Mouse (Mus musculus) midbrain, embryonic 15.5 days (tissue): Measurements from ENCODE around the gene Cped1. TPM values are rescaled to one million over a fixed set of nuclear protein-coding genes. Genes with fewer than 3 reads are reported as not detected.

Experiments
- ATAC-seq: fragments of 200-750 bp; cut with Nextera tagmentation; replicated peaks from 2 replicates; pipeline ENCODE4 v1.8.0; 2017; ENCODE audit warnings: moderate TSS enrichment
- H3K27ac ChIP-seq: fragments of 300-500 bp; sonication (generic); 2 replicates; pipeline ENCODE4 v1.5.1; 2015; ENCODE audit warnings: mild to moderate bottlenecking, inconsistent platforms
- H3K27me3 ChIP-seq: fragments of 300-500 bp; sonication (generic); replicated peaks from 2 replicates; pipeline ENCODE4 v1.6.1; 2015; ENCODE audit warnings: inconsistent platforms
- H3K36me3 ChIP-seq: fragments of 300-500 bp; sonication (generic); replicated peaks from 2 replicates; pipeline ENCODE4 v1.6.1; 2015; ENCODE audit warnings: inconsistent platforms
- H3K4me1 ChIP-seq: fragments of 300-500 bp; sonication (generic); 2 replicates; pipeline ENCODE4 v1.6.1; 2015; ENCODE audit warnings: inconsistent platforms
- H3K4me2 ChIP-seq: fragments of 300-500 bp; sonication (generic); 2 replicates; pipeline ENCODE4 v1.6.1; 2015; ENCODE audit warnings: inconsistent platforms, mild to moderate bottlenecking, moderate library complexity
- H3K4me3 ChIP-seq: fragments of 300-500 bp; sonication (generic); 2 replicates; pipeline ENCODE4 v1.5.1; 2015; ENCODE audit warnings: mild to moderate bottlenecking, inconsistent platforms
- H3K9ac ChIP-seq: fragments of 300-500 bp; sonication (generic); 2 replicates; pipeline ENCODE4 v1.6.1; 2015; ENCODE audit warnings: mild to moderate bottlenecking, inconsistent platforms
- H3K9me3 ChIP-seq: fragments of 300-500 bp; sonication (generic); 2 replicates; pipeline ENCODE4 v1.6.1; 2016; ENCODE audit warnings: inconsistent platforms
- WGBS: fragments of 180-500 bp; shearing (Covaris S2); methylation state at CpG from one replicate; pipeline ENCODE4 v1.1.7; 2015; ENCODE audit warnings: mixed read lengths; 5-methylcytosine and 5-hydroxymethylcytosine counted together
- polyA plus RNA-seq: library from polyadenylated mRNA; unstranded; fragments of >200 nt; fragmentation: Nextera tagmentation; extraction: Ambion mirVana; gene quantifications from 2 replicates; pipeline ENCODE4 v1.2.1, GENCODE M21; 2015

The Cped1 gene
- polyA plus RNA-seq, 1 experiment from 2014 or later = 3.4 TPM

- no peak for ATAC-seq
- no peak overlapping the region for H3K9ac ChIP-seq
- H3K27me3 ChIP-seq = peaks cover 16% of the 10 kb centered on the region
- no peak overlapping the region for H3K27ac ChIP-seq
- H3K4me1 ChIP-seq = peaks cover 21% of the 10 kb centered on the region
- peak overlapping the region; percentile 96 for H3K4me2 ChIP-seq
- WGBS = 7% methylated on average over 24 of the region's 24 CpGs
- H3K9me3 ChIP-seq = no peaks in the 10 kb centered on the region
- H3K36me3 ChIP-seq = no peaks in the 10 kb centered on the region
- H3K4me3 ChIP-seq = peak overlapping the region; percentile 47
Observed at GRCm38 (mm10) chr6:21986660-21987331, 1.1 kb downstream of the Cped1 start.

DNA sequence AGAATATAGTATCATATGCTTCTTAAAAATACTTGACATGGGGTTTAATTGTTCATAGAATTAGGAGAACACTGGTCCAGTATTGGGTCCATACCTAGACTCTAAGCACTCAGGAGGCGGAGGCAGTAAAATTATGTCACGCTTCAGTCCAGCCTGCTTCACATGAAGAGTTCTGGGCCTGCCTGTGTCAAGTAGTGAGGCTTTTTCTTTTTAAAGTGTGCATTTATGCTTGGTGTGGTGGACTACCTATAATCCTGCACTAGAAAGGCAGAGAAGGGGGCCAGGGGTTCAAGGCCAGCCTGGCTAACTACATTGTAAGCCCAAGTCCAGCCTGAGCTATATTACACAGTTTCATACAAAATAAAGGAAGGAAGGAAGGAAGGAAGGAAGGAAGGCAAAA, 1.8 kb downstream of the Cped1 start:
- Histone ChIP-seq H3K9me3 (no peaks in the 10 kb centered on the region), H3K36me3 (no peaks in the 10 kb centered on the region), H3K4me1 (peaks cover 21% of the 10 kb centered on the region), H3K4me2 (no peak overlapping the region), H3K27ac (no peak overlapping the region), H3K27me3 (peaks cover 16% of the 10 kb centered on the region), H3K9ac (no peak overlapping the region), H3K4me3 (no peak overlapping the region)
- no peak for ATAC-seq
- 89% methylated on average over 2 of the region's 2 CpGs for whole genome bisulfite sequencing

GRCm38 (mm10) chr6:21988296-21988695, 2.6 kb downstream of the Cped1 start:
- no peak overlapping the region for H3K27ac ChIP-seq
- WGBS = 89% methylated on average over 5 of the region's 5 CpGs

GRCm38 (mm10) chr6:21989081-21989480, 3.4 kb downstream of the Cped1 start:
- no peak overlapping the region for H3K4me2 ChIP-seq
- no peak overlapping the region for H3K9ac ChIP-seq
- peaks cover 21% of the 10 kb centered on the region for H3K4me1 ChIP-seq
- H3K9me3 ChIP-seq = no peaks in the 10 kb centered on the region
- H3K4me3 ChIP-seq = no peak overlapping the region
- H3K27me3 ChIP-seq = peaks cover 16% of the 10 kb centered on the region
- H3K36me3 ChIP-seq = no peaks in the 10 kb centered on the region
- H3K27ac ChIP-seq = no peak overlapping the region
- ATAC-seq = no peak
- 84% methylated on average over 4 of the region's 4 CpGs for WGBS

More at GRCm38 (mm10) chr6:21988296-21988695, 2.6 kb downstream of the Cped1 start:
- Histone ChIP-seq H3K9ac (no peak overlapping the region), H3K27me3 (peaks cover 16% of the 10 kb centered on the region), H3K4me1 (peaks cover 21% of the 10 kb centered on the region), H3K36me3 (no peaks in the 10 kb centered on the region), H3K4me2 (no peak overlapping the region), H3K9me3 (no peaks in the 10 kb centered on the region), H3K4me3 (no peak overlapping the region)
- no peak for ATAC-seq

GRCm38 (mm10) chr6:21990181-21991135, 4.7 kb downstream of the Cped1 start:
- Histone ChIP-seq H3K4me3 (no peak overlapping the region), H3K27ac (no peak overlapping the region), H3K36me3 (no peaks in the 10 kb centered on the region), H3K9me3 (no peaks in the 10 kb centered on the region), H3K4me2 (no peak overlapping the region), H3K4me1 (peaks cover 14% of the 10 kb centered on the region), H3K27me3 (peaks cover 16% of the 10 kb centered on the region), H3K9ac (no peak overlapping the region)
- WGBS = 77% methylated on average over 9 of the region's 9 CpGs
- no peak for ATAC-seq

GRCm38 (mm10) chr6:21991151-21991550, 5.4 kb downstream of the Cped1 start:
- no peak overlapping the region for H3K4me2 ChIP-seq
- peaks cover 10% of the 10 kb centered on the region for H3K27me3 ChIP-seq
- no peak overlapping the region for H3K9ac ChIP-seq
- no peak overlapping the region for H3K27ac ChIP-seq
- peaks cover 7% of the 10 kb centered on the region for H3K4me1 ChIP-seq
- ATAC-seq = no peak
- 89% methylated on average over 4 of the region's 4 CpGs for WGBS
- H3K9me3 ChIP-seq = no peaks in the 10 kb centered on the region
- H3K4me3 ChIP-seq = no peak overlapping the region
- H3K36me3 ChIP-seq = no peaks in the 10 kb centered on the region

GRCm38 (mm10) chr6:21993070-21993469, 7.4 kb downstream of the Cped1 start:
- ATAC-seq = no peak
- H3K4me1 ChIP-seq = no peaks in the 10 kb centered on the region
- H3K4me3 ChIP-seq = no peak overlapping the region
- whole genome bisulfite sequencing = 92% methylated on average over 2 of the region's 2 CpGs
- no peaks in the 10 kb centered on the region for H3K9me3 ChIP-seq
- H3K27me3 ChIP-seq = no peaks in the 10 kb centered on the region
- H3K4me2 ChIP-seq = no peak overlapping the region
- H3K27ac ChIP-seq = no peak overlapping the region
- H3K36me3 ChIP-seq = no peaks in the 10 kb centered on the region
- H3K9ac ChIP-seq = no peak overlapping the region

- H3K4me3 ChIP-seq = no peak overlapping the region
- ATAC-seq = no peak
- H3K36me3 ChIP-seq = no peaks in the 10 kb centered on the region
- no peak overlapping the region for H3K27ac ChIP-seq
- no peak overlapping the region for H3K9ac ChIP-seq
- no peaks in the 10 kb centered on the region for H3K9me3 ChIP-seq
- H3K27me3 ChIP-seq = 0 out of 2 replicates have a peak, but pooled peaks cover 4% of the 10 kb centered on the region
- H3K4me1 ChIP-seq = no peaks in the 10 kb centered on the region
- 70% methylated on average over 4 of the region's 4 CpGs for WGBS
- no peak overlapping the region for H3K4me2 ChIP-seq
Observed at GRCm38 (mm10) chr6:21998131-21998530, 12.4 kb downstream of the Cped1 start.

- Histone ChIP-seq H3K27me3 (0 out of 2 replicates have a peak, but pooled peaks cover 4% of the 10 kb centered on the region), H3K9me3 (no peaks in the 10 kb centered on the region), H3K9ac (no peak overlapping the region), H3K4me2 (no peak overlapping the region), H3K4me1 (no peaks in the 10 kb centered on the region), H3K36me3 (no peaks in the 10 kb centered on the region), H3K4me3 (no peak overlapping the region), H3K27ac (no peak overlapping the region)
- WGBS = 56% methylated on average over 11 of the region's 11 CpGs
- no peak for ATAC-seq
Observed at GRCm38 (mm10) chr6:21999025-21999424, 13.3 kb downstream of the Cped1 start.

DNA sequence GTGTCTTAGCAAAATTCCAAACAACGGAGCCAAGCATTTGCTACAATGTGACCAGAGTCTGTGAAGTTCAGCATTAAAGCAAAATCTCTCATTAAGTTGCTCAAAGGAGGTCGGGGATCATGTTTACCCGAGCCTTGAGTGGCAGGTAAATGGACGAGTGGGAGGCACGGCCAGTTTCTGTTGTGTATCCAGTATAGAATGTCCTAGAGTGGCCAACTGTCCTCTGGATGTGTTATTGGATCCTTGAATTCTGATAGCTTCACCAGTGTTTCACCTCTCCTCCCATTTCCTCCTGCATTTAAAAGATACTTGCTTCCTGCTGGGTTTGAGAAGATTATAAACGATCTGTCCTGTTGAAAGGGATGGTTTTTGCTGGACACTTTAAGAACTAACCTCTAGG, 14.4 kb downstream of the Cped1 start:
- no peak overlapping the region for H3K4me2 ChIP-seq

DNA sequence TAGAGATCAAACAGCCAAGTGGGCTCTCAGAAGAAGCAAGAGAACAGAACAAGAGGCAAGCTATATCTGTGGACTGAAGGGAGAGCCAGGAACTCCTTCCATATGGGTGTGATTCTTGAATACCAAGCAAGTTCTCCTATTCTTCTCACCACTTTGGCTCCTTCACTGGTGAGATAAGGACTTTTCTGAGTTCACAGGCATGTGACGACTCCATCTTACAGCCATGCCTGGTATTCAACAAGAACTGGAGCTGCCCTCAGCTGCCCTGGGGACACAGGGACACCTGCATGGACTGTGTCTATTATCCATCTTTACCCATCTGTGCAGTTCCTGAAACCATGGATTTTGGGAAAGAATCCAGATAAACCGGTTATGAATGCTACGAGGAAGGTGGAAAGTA, 15.2 kb downstream of the Cped1 start:
- Histone ChIP-seq H3K27me3 (0 out of 2 replicates have a peak, but pooled peaks cover 4% of the 10 kb centered on the region), H3K4me2 (no peak overlapping the region), H3K36me3 (no peaks in the 10 kb centered on the region), H3K27ac (no peak overlapping the region), H3K4me3 (no peak overlapping the region), H3K9me3 (no peaks in the 10 kb centered on the region), H3K4me1 (no peaks in the 10 kb centered on the region), H3K9ac (no peak overlapping the region)
- ATAC-seq = no peak
- 92% methylated on average over 3 of the region's 3 CpGs for WGBS

More for the DNA sequence above, 14.4 kb downstream of the Cped1 start:
- H3K4me1 ChIP-seq = no peaks in the 10 kb centered on the region
- no peaks in the 10 kb centered on the region for H3K36me3 ChIP-seq
- H3K9me3 ChIP-seq = no peaks in the 10 kb centered on the region
- ATAC-seq = no peak
- H3K27ac ChIP-seq = no peak overlapping the region
- 53% methylated on average over 6 of the region's 6 CpGs for WGBS
- H3K27me3 ChIP-seq = 0 out of 2 replicates have a peak, but pooled peaks cover 4% of the 10 kb centered on the region
- no peak overlapping the region for H3K4me3 ChIP-seq
- no peak overlapping the region for H3K9ac ChIP-seq

DNA sequence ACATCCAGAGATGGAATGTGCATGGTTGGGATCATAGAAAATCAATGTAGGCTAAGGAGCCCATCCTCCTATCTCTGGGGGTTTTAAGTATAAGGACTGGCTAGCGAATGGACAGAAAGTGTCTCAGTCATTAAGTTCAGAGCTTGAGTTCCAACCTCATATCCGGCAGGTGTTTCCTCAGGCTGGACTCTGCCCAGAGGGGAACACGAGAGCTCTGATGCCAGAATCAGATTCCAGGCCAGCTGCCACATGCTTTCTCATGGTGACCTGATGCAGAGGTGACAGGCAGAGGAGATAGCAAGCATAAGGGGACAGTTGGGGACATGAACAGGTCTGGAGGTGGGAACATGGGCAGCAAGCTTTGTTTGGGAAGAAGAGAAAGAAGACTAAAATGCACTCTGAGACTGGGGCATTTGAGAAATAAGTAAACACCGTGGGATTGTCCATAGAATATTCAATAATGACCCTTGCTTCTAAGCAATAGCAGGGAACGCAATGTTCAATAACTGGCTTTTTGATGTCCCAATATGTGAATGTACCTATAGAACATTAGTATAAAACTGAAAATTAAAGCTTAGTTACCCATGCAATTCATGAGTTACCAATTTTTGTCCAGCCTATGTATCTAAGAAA, 15.7 kb downstream of the Cped1 start:
- Histone ChIP-seq H3K4me1 (no peaks in the 10 kb centered on the region), H3K4me3 (no peak overlapping the region), H3K9me3 (no peaks in the 10 kb centered on the region), H3K9ac (no peak overlapping the region), H3K4me2 (no peak overlapping the region), H3K27ac (no peak overlapping the region), H3K36me3 (no peaks in the 10 kb centered on the region), H3K27me3 (0 out of 2 replicates have a peak, but pooled peaks cover 4% of the 10 kb centered on the region)
- 90% methylated on average over 5 of the region's 5 CpGs for WGBS
- ATAC-seq = no peak
